Mouse (Mus musculus) neural tube, postnatal 0 days (tissue): Measurements from ENCODE around the gene Elmod1. TPM values are rescaled to one million over a fixed set of nuclear protein-coding genes. Genes with fewer than 3 reads are reported as not detected.

Experiments
- polyA plus RNA-seq: library from polyadenylated mRNA; unstranded; fragments of >200 nt; fragmentation: Nextera tagmentation; extraction: Ambion mirVana; gene quantifications from 2 replicates; pipeline ENCODE4 v1.2.1, GENCODE M21; 2015

Gene Elmod1
- 35.9 and 36.1 TPM in 2 replicates for polyA plus RNA-seq

GRCm38 (mm10) chr9:53975122-53975518 is at the start of gene Elmod1:
Gene Elmod1 (minus strand): TSS chr9:53975301.

Other genes with a start within 250 kb of the Elmod1 start
- 22.8 and 26.8 TPM in 2 replicates for gene Slc35f2, start 203.8 kb downstream of the Elmod1 start, polyA plus RNA-seq
- 0.92 and 1.0 TPM in 2 replicates for gene Sln, start 125.1 kb downstream of the Elmod1 start, polyA plus RNA-seq
- 1.8 and 1.9 TPM in 2 replicates for gene Tnfaip8l3, start 93.1 kb upstream of the Elmod1 start, polyA plus RNA-seq